Mouse (Mus musculus) C2C12 (cell line): ENCODE measurements around the gene Nfasc. TPM values are rescaled to one million over a fixed set of nuclear protein-coding genes. Genes with fewer than 3 reads are reported as not detected.

Source experiments
- H3K27me3 ChIP-seq: one replicate; pipeline ENCODE4 v1.6.1; 2011; ENCODE audit not compliant: control insufficient read depth, insufficient read depth, insufficient read length
- H3K36me3 ChIP-seq: one replicate; pipeline ENCODE4 v1.6.1; 2011; ENCODE audit not compliant: control insufficient read depth, insufficient read depth
- H3K4me3 ChIP-seq: one replicate; pipeline ENCODE4 v1.5.1; 2011; ENCODE audit warnings: mild to moderate bottlenecking, control low read depth; ENCODE audit not compliant: poor library complexity, insufficient read depth, severe bottlenecking
- H3K79me2 ChIP-seq: one replicate; pipeline ENCODE4 v1.6.1; 2011; ENCODE audit not compliant: control insufficient read depth, insufficient read depth
- H3K79me3 ChIP-seq: one replicate; pipeline ENCODE4 v1.6.1; 2011; ENCODE audit warnings: low read depth, control low read depth
- H3ac ChIP-seq: one replicate; pipeline ENCODE3; 2011; ENCODE audit warnings: low read depth; ENCODE audit not compliant: control insufficient read depth, insufficient read length
- CEBPB ChIP-seq: IDR thresholded peaks from one replicate; pipeline ENCODE4 v1.6.1; 2011; ENCODE audit warnings: low read depth, mild to moderate bottlenecking, control low read depth, moderate library complexity
- CTCF ChIP-seq: IDR thresholded peaks from one replicate; pipeline ENCODE4 v1.5.1; 2011; ENCODE audit not compliant: control insufficient read depth, insufficient read depth, insufficient read length
- FOSL1 ChIP-seq: IDR thresholded peaks from one replicate; pipeline ENCODE4 v1.8.0; 2011; ENCODE audit warnings: mild to moderate bottlenecking, low read length; ENCODE audit not compliant: poor library complexity, insufficient read depth, severe bottlenecking
- MAX ChIP-seq: IDR thresholded peaks from one replicate; pipeline ENCODE4 v1.6.1; 2011; ENCODE audit warnings: mild to moderate bottlenecking, control low read depth
- MYOD1 ChIP-seq: IDR thresholded peaks from one replicate; pipeline ENCODE4 v1.6.1; 2011; ENCODE audit warnings: low read depth; ENCODE audit not compliant: control insufficient read depth, insufficient read length
- MYOG ChIP-seq: IDR thresholded peaks from one replicate; pipeline ENCODE4 v1.6.1; 2011; ENCODE audit not compliant: control insufficient read depth, insufficient read length; ENCODE audit errors: extremely low read depth
- USF1 ChIP-seq: IDR thresholded peaks from one replicate; pipeline ENCODE4 v1.6.1; 2011; ENCODE audit warnings: low read depth, mild to moderate bottlenecking, control low read depth, moderate library complexity
- polyA plus RNA-seq: library from polyadenylated mRNA; unstranded; fragments of >200 nt; fragmentation: generic; extraction: Trizol; gene quantifications from one replicate; pipeline ENCODE4 v1.2.1, GENCODE M21; 2012; ENCODE audit warnings: missing spikeins

Gene Nfasc
- polyA plus RNA-seq, 1 experiment: not detected

GRCm38 (mm10) chr1:132595741-132596140 lies 145.9 kb downstream of the Nfasc start:
- TF ChIP-seq CEBPB (no peak), MYOG (no peak), MAX (no peak), FOSL1 (no peak), MYOD1 (no peak), USF1 (no peak), CTCF (no peak)
- Histone ChIP-seq H3K79me3 (no peaks in the 10 kb centered on the region), H3K4me3 (no peak overlapping the region), H3K27me3 (peaks cover 83% of the 10 kb centered on the region), H3K79me2 (no peaks in the 10 kb centered on the region), H3K36me3 (no peaks in the 10 kb centered on the region), H3ac (no peak overlapping the region)

GRCm38 (mm10) chr1:132594587-132594986 lies 147.0 kb downstream of the Nfasc start:
- peaks cover 74% of the 10 kb centered on the region for H3K27me3 ChIP-seq
- no peaks in the 10 kb centered on the region for H3K36me3 ChIP-seq
- H3K4me3 ChIP-seq: no peak overlapping the region
- TF ChIP-seq FOSL1 (no peak), MYOD1 (no peak), CTCF (peak; percentile 71), MYOG (no peak)
- no peak overlapping the region for H3ac ChIP-seq
- H3K79me3 ChIP-seq: no peaks in the 10 kb centered on the region
- no peaks in the 10 kb centered on the region for H3K79me2 ChIP-seq

- TF ChIP-seq MYOD1: no peak
- TF ChIP-seq MYOG: no peak
- no peak for TF ChIP-seq USF1
- TF ChIP-seq MAX: no peak
- TF ChIP-seq FOSL1: no peak
- TF ChIP-seq CTCF: no peak
- no peak for TF ChIP-seq CEBPB
- no peaks in the 10 kb centered on the region for H3K36me3 ChIP-seq
- H3ac ChIP-seq: no peak overlapping the region
- no peak overlapping the region for H3K4me3 ChIP-seq
- peaks cover 66% of the 10 kb centered on the region for H3K27me3 ChIP-seq
- H3K79me3 ChIP-seq: no peaks in the 10 kb centered on the region
- no peaks in the 10 kb centered on the region for H3K79me2 ChIP-seq
Measured at GRCm38 (mm10) chr1:132592145-132592544, 149.5 kb downstream of the Nfasc start.

- Histone ChIP-seq H3K79me3 (no peaks in the 10 kb centered on the region), H3K79me2 (no peaks in the 10 kb centered on the region), H3ac (no peak overlapping the region), H3K36me3 (no peaks in the 10 kb centered on the region), H3K27me3 (peaks cover 62% of the 10 kb centered on the region), H3K4me3 (no peak overlapping the region)
- no peak for TF ChIP-seq USF1
Measured at GRCm38 (mm10) chr1:132591399-132591930, 150.1 kb downstream of the Nfasc start.

GRCm38 (mm10) chr1:132586679-132587201 lies 154.9 kb downstream of the Nfasc start:
- Histone ChIP-seq H3K79me3 (no peaks in the 10 kb centered on the region), H3K36me3 (no peaks in the 10 kb centered on the region), H3K4me3 (no peak overlapping the region), H3K27me3 (peaks cover 70% of the 10 kb centered on the region), H3K79me2 (no peaks in the 10 kb centered on the region), H3ac (no peak overlapping the region)
- TF ChIP-seq FOSL1 (no peak), CTCF (no peak), MYOG (no peak), MAX (no peak), MYOD1 (no peak), USF1 (no peak), CEBPB (no peak)

GRCm38 (mm10) chr1:132585376-132585775 lies 156.2 kb downstream of the Nfasc start:
- TF ChIP-seq FOSL1: no peak
- no peak for TF ChIP-seq MYOD1
- no peak for TF ChIP-seq CEBPB
- no peak for TF ChIP-seq MAX
- TF ChIP-seq MYOG: no peak
- TF ChIP-seq USF1: no peak
- TF ChIP-seq CTCF: no peak
- H3ac ChIP-seq: no peak overlapping the region
- H3K79me2 ChIP-seq: no peaks in the 10 kb centered on the region
- peaks cover 70% of the 10 kb centered on the region for H3K27me3 ChIP-seq
- H3K4me3 ChIP-seq: no peak overlapping the region
- H3K79me3 ChIP-seq: no peaks in the 10 kb centered on the region
- H3K36me3 ChIP-seq: no peaks in the 10 kb centered on the region
